Mouse (Mus musculus) embryonic facial prominence, embryonic 10.5 days (tissue): Measurements from ENCODE around the gene Nrxn2. TPM values are rescaled to one million over a fixed set of nuclear protein-coding genes. Genes with fewer than 3 reads are reported as not detected.

Experiments
- DNase-seq: peaks from one replicate; pipeline ENCODE4 v3.0.0-alpha.2; 2017; ENCODE audit warnings: low spot score
- H3K27ac ChIP-seq: fragments of 300-500 bp; sonication (generic); replicated peaks from 2 replicates; pipeline ENCODE4 v1.5.1; 2016; ENCODE audit warnings: mild to moderate bottlenecking
- H3K27me3 ChIP-seq: fragments of 300-500 bp; sonication (generic); replicated peaks from 2 replicates; pipeline ENCODE4 v1.6.1; 2016; ENCODE audit warnings: low read depth, mild to moderate bottlenecking; ENCODE audit not compliant: poor library complexity, severe bottlenecking
- H3K36me3 ChIP-seq: fragments of 300-500 bp; sonication (generic); replicated peaks from 2 replicates; pipeline ENCODE4 v1.6.1; 2016; ENCODE audit warnings: mild to moderate bottlenecking, moderate library complexity
- H3K4me1 ChIP-seq: fragments of 300-500 bp; sonication (generic); 2 replicates; pipeline ENCODE4 v1.6.1; 2016
- H3K4me3 ChIP-seq: fragments of 300-500 bp; sonication (generic); 2 replicates; pipeline ENCODE4 v1.5.1; 2016; ENCODE audit warnings: mild to moderate bottlenecking, moderate library complexity
- H3K9me3 ChIP-seq: fragments of 300-500 bp; sonication (generic); 2 replicates; pipeline ENCODE4 v1.6.1; 2016; ENCODE audit warnings: mild to moderate bottlenecking
- WGBS: fragments of 180-500 bp; shearing (Covaris S2); methylation state at CpG from one replicate; pipeline ENCODE4 v1.1.7; 2016; 5-methylcytosine and 5-hydroxymethylcytosine counted together
- polyA plus RNA-seq: library from polyadenylated mRNA; unstranded; fragments of >200 nt; fragmentation: Nextera tagmentation; extraction: Ambion mirVana; gene quantifications from 2 replicates; pipeline ENCODE4 v1.2.1, GENCODE M21; 2016

Gene Nrxn2
- 1.9 TPM in 2 replicates for polyA plus RNA-seq

DNA sequence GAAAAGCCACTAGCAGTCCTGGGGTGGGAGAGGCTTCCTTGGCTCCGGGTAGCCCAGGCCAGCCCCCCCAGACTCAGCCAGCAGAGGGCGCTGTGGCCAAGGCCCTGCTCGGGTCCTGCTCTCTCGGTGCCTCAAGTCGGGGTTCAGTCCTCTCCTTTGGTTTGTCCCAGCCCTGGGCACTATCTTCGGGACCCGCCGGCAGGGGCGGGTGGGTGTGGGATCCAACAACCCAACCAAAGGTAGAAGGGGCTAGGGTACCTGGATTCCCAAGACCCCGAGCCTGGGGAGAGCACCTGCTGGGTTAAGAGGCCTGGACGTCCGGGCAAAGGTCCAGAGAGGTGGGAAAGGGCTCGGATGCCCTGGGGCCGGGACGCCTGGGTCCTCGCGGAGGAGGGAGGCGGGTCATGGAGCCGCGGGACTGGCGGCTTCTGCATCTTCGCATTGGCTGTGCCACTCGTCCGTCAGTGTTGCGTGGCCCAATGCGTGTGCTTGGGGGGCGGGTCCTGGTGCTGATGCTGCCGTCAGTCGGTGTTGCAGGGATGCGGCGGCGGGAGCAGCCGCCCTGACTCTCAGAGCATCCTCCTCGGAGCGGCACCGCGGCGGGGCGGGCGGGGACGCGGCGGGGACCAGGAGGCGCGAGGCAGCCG is at the start of gene Nrxn2:
TSS of gene Nrxn2 (plus strand) at position 499 of the 647 bp plus-strand sequence.
- peaks cover 52% of the 10 kb centered on the region for H3K4me1 ChIP-seq
- no peaks in the 10 kb centered on the region for H3K9me3 ChIP-seq
- DNase-seq: peak; percentile 90
- no peaks in the 10 kb centered on the region for H3K36me3 ChIP-seq
- peak within 1 kb of the TSS; percentile 68 for H3K4me3 ChIP-seq
- H3K27ac ChIP-seq: peak within 1 kb of the TSS; percentile 82
- WGBS: under 1% methylated on average over 46 of the region's 46 CpGs
- peaks cover 87% of the 10 kb centered on the region for H3K27me3 ChIP-seq

- H3K36me3 ChIP-seq: peaks cover 100% of the 10 kb centered on the region
- H3K9me3 ChIP-seq: no peaks in the 10 kb centered on the region
- no peaks in the 10 kb centered on the region for H3K27me3 ChIP-seq
- peaks cover 16% of the 10 kb centered on the region for H3K4me1 ChIP-seq
- WGBS: 96% methylated on average over 2 of the region's 2 CpGs
- no peak overlapping the region for H3K27ac ChIP-seq
- DNase-seq: no peak
- H3K4me3 ChIP-seq: no peak overlapping the region
These were observed 48.4 kb upstream of the Nrxn2 start for GRCm38 (mm10) chr19:6370175-6370574.

- Histone ChIP-seq H3K4me1 (no peaks in the 10 kb centered on the region), H3K9me3 (no peaks in the 10 kb centered on the region), H3K36me3 (peaks cover 100% of the 10 kb centered on the region), H3K27ac (no peak overlapping the region), H3K4me3 (no peak overlapping the region), H3K27me3 (no peaks in the 10 kb centered on the region)
- WGBS: 97% methylated on average over 3 of the region's 3 CpGs
- no peak for DNase-seq
These were observed 46.1 kb upstream of the Nrxn2 start for GRCm38 (mm10) chr19:6372433-6372832.

- no peaks in the 10 kb centered on the region for H3K27me3 ChIP-seq
- H3K4me1 ChIP-seq: no peaks in the 10 kb centered on the region
- DNase-seq: peak; percentile 80
- H3K36me3 ChIP-seq: peaks cover 100% of the 10 kb centered on the region
- H3K27ac ChIP-seq: no peak overlapping the region
- WGBS: 74% methylated on average over 12 of the region's 12 CpGs
- H3K4me3 ChIP-seq: no peak overlapping the region
- no peaks in the 10 kb centered on the region for H3K9me3 ChIP-seq
These were observed 44.8 kb upstream of the Nrxn2 start for GRCm38 (mm10) chr19:6373539-6374400.

- WGBS: 98% methylated on average over 10 of the region's 10 CpGs
- peaks cover 100% of the 10 kb centered on the region for H3K36me3 ChIP-seq
- H3K4me3 ChIP-seq: no peak overlapping the region
- H3K27ac ChIP-seq: no peak overlapping the region
- H3K4me1 ChIP-seq: no peaks in the 10 kb centered on the region
- no peaks in the 10 kb centered on the region for H3K27me3 ChIP-seq
- DNase-seq: no peak
- no peaks in the 10 kb centered on the region for H3K9me3 ChIP-seq
These were observed 44.0 kb upstream of the Nrxn2 start for GRCm38 (mm10) chr19:6374571-6374970.

DNA sequence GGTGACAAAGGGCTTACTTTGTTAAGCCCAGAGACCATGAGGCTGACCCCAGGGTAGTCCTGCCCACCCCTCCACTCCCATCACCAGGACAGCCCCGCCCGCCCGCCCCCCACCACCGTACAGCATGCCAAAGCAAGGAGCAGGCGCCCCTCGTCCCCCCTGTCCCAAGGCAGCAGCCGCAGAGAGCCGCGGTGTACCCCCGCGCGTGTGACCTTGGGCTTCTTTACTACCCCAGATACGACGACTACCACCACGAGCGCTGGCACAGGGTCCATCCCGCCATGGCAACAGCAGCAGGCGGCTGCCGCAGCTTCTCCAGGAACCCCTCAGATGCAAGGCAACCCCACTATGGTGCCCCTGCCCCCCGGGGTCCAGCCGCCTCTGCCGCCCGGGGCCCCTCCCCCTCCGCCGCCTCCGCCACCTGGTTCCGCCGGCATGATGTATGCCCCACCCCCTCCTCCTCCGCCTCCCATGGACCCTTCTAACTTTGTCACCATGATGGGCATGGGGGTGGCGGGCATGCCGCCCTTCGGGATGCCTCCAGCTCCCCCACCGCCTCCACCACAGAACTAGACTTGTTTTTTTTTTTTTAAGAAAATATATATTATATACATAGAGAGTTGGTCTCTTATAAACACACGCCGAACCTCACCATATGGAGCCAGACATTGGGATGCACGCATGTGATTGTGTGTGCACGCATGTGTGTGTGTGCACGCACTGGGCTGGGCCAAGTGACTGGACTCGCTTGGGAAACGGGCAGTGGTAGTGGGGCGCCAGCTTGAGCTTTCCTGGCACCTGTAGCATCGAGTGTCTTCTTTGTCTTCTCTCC is 42.9 kb upstream of the Nrxn2 start:
- Histone ChIP-seq H3K36me3 (peaks cover 97% of the 10 kb centered on the region), H3K4me3 (0 out of 2 replicates have a peak overlapping the region, but pooled peaks have one; percentile 18), H3K27ac (no peak overlapping the region), H3K27me3 (no peaks in the 10 kb centered on the region), H3K4me1 (no peaks in the 10 kb centered on the region), H3K9me3 (no peaks in the 10 kb centered on the region)
- DNase-seq: no peak
- whole genome bisulfite sequencing: 94% methylated on average over 42 of the region's 42 CpGs

DNA sequence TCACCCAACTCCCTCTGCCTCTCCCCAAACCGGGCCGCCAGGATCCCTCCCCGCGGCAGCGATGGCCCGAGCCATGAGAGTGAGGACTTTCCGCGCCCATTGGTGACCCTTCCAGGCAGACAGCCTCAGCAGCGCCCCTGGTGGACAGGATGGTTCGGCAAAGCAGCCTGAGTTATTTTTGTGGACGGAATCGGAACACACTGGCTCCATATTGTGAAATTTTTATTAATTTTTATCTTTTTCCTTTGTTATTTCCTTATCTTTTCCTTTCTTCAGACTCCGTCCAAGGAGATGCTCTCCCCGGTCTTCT is 42.3 kb upstream of the Nrxn2 start:
- WGBS: 86% methylated on average over 14 of the region's 14 CpGs
- peak; percentile 69 for DNase-seq
- Histone ChIP-seq H3K27ac (no peak overlapping the region), H3K36me3 (peaks cover 97% of the 10 kb centered on the region), H3K4me3 (no peak overlapping the region), H3K9me3 (no peaks in the 10 kb centered on the region), H3K4me1 (no peaks in the 10 kb centered on the region), H3K27me3 (no peaks in the 10 kb centered on the region)

- no peak overlapping the region for H3K27ac ChIP-seq
- DNase-seq: no peak
- H3K4me3 ChIP-seq: no peak overlapping the region
- no peaks in the 10 kb centered on the region for H3K4me1 ChIP-seq
- H3K9me3 ChIP-seq: no peaks in the 10 kb centered on the region
- peaks cover 94% of the 10 kb centered on the region for H3K36me3 ChIP-seq
- WGBS: 95% methylated on average over 2 of the region's 2 CpGs
- no peaks in the 10 kb centered on the region for H3K27me3 ChIP-seq
These were observed 41.9 kb upstream of the Nrxn2 start for GRCm38 (mm10) chr19:6376643-6377042.

GRCm38 (mm10) chr19:6377327-6378040 is 41.0 kb upstream of the Nrxn2 start:
- Histone ChIP-seq H3K27me3 (no peaks in the 10 kb centered on the region), H3K4me1 (no peaks in the 10 kb centered on the region), H3K27ac (no peak overlapping the region), H3K4me3 (no peak overlapping the region), H3K36me3 (peaks cover 85% of the 10 kb centered on the region), H3K9me3 (no peaks in the 10 kb centered on the region)
- WGBS: 82% methylated on average over 11 of the region's 11 CpGs
- DNase-seq: no peak

DNA sequence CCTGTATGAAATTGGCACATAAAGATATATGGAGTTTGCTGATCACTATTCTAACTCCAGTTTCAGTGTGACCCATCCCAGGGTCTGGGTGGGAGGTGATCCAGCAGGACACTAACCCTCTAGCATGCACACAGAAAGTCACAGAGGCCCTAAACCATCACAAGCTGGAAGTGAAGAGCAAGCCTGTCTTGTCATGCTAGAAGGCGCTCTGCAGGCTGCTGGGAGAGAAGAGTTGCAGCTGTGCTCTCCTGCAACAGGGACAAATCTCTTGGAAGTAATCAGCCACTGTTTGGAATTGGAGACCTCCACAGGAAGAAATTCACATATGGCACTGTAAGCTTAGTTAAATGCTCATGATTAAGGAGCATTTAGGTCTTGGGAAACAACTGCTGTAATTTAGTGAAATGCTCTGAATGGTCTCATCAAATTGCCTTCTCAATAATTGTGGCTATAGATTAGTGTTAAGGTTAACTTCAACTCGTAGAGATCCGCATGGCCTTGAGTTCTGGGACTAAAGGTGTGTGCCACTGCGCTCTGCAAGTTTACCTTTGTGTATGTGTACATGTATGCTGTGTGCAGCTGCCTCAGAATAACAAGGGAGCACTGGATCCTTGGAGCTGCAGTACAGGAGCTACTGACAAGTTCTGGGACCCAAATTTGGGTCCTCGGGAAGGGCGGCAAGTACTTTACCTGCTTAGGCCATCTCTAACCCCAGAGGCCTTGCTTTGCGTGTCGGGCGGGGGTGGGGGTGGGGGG is 37.9 kb upstream of the Nrxn2 start:
- DNase-seq: no peak
- peaks cover 24% of the 10 kb centered on the region for H3K4me1 ChIP-seq
- no peak overlapping the region for H3K4me3 ChIP-seq
- peaks cover 54% of the 10 kb centered on the region for H3K36me3 ChIP-seq
- WGBS: 89% methylated on average over 9 of the region's 9 CpGs
- no peaks in the 10 kb centered on the region for H3K9me3 ChIP-seq
- H3K27me3 ChIP-seq: no peaks in the 10 kb centered on the region
- H3K27ac ChIP-seq: no peak overlapping the region

GRCm38 (mm10) chr19:6381238-6381637 is 37.3 kb upstream of the Nrxn2 start:
- H3K36me3 ChIP-seq: peaks cover 48% of the 10 kb centered on the region
- no peaks in the 10 kb centered on the region for H3K27me3 ChIP-seq
- WGBS: 96% methylated on average over 5 of the region's 5 CpGs
- no peaks in the 10 kb centered on the region for H3K9me3 ChIP-seq
- H3K4me3 ChIP-seq: no peak overlapping the region
- H3K4me1 ChIP-seq: peaks cover 28% of the 10 kb centered on the region
- no peak for DNase-seq
- no peak overlapping the region for H3K27ac ChIP-seq
